Mouse (Mus musculus) limb, embryonic 14.5 days (tissue): ENCODE measurements around the gene Tom1l1. TPM values are rescaled to one million over a fixed set of nuclear protein-coding genes. Genes with fewer than 3 reads are reported as not detected.

Experiments used
- ATAC-seq: fragments of 200-750 bp; cut with Nextera tagmentation; 2 replicates; pipeline ENCODE4 v1.8.0; 2017; ENCODE audit warnings: low read depth, moderate number of reproducible peaks, moderate TSS enrichment; ENCODE audit not compliant: low FRiP score
- DNase-seq: peaks from one replicate; pipeline ENCODE4 v3.0.0-alpha.2; 2015; ENCODE audit warnings: low spot score
- H3K27ac ChIP-seq: fragments of 300-500 bp; sonication (generic); replicated peaks from 2 replicates; pipeline ENCODE4 v1.5.1; 2014; ENCODE audit warnings: low read depth, mild to moderate bottlenecking, low read length, moderate library complexity, mixed read lengths
- H3K27me3 ChIP-seq: fragments of 300-500 bp; sonication (generic); 2 replicates; pipeline ENCODE4 v1.6.1; 2014; ENCODE audit warnings: low read length, mixed read lengths; ENCODE audit not compliant: control insufficient read depth, insufficient read depth
- H3K36me3 ChIP-seq: fragments of 300-500 bp; sonication (generic); 2 replicates; pipeline ENCODE4 v1.6.1; 2014; ENCODE audit warnings: mild to moderate bottlenecking, low read length, moderate library complexity, mixed read lengths; ENCODE audit not compliant: control insufficient read depth, insufficient read depth
- H3K4me1 ChIP-seq: fragments of 300-500 bp; sonication (generic); 2 replicates; pipeline ENCODE4 v1.6.1; 2014; ENCODE audit warnings: antibody characterized with exemption, low read length, mixed read lengths; ENCODE audit not compliant: control insufficient read depth, insufficient read depth
- H3K4me2 ChIP-seq: fragments of 300-500 bp; sonication (generic); replicated peaks from 2 replicates; pipeline ENCODE4 v1.6.1; 2014; ENCODE audit warnings: low read depth, mild to moderate bottlenecking, low read length, moderate library complexity; ENCODE audit not compliant: severe bottlenecking
- H3K4me3 ChIP-seq: fragments of 300-500 bp; sonication (generic); replicated peaks from 2 replicates; pipeline ENCODE4 v1.5.1; 2014; ENCODE audit warnings: low read length
- H3K9ac ChIP-seq: fragments of 300-500 bp; sonication (generic); 2 replicates; pipeline ENCODE4 v1.6.1; 2014; ENCODE audit warnings: mild to moderate bottlenecking, low read depth, low read length, moderate library complexity; ENCODE audit not compliant: severe bottlenecking
- H3K9me3 ChIP-seq: fragments of 300-500 bp; sonication (generic); 2 replicates; pipeline ENCODE4 v1.6.1; 2016; ENCODE audit warnings: low read length; ENCODE audit not compliant: control insufficient read depth
- POLR2A ChIP-seq: fragments of 200-500 bp; IDR thresholded peaks from 2 replicates; pipeline ENCODE4 v1.8.0; 2012; ENCODE audit warnings: inconsistent platforms, mild to moderate bottlenecking, moderate library complexity, borderline replicate concordance; ENCODE audit not compliant: insufficient read depth, insufficient read length; ENCODE audit errors: extremely low read depth
- WGBS: fragments of 180-500 bp; shearing (Covaris S2); extraction: QIAGEN DNeasy Blood & Tissue Kit; methylation state at CpG from one replicate; pipeline ENCODE4 v1.1.7; 2014; 5-methylcytosine and 5-hydroxymethylcytosine counted together
- polyA plus RNA-seq, 2 experiments: library from polyadenylated mRNA; depleted of rRNA in 1 of 2; stranded (reverse) in 1 of 2; unstranded in 1 of 2; fragments of >200 nt; fragmentation: Nextera tagmentation in 1 of 2; extraction: Ambion mirVana in 1 of 2; gene quantifications; 2 replicates each; pipeline versions ENCODE4 v1.2.1 to v1.2.3; 2012 to 2014

Tom1l1 gene
- 12.7 and 18.4 TPM in 2 replicates for polyA plus RNA-seq (2012; rRNA removed)
- 32.9 and 36.8 TPM in 2 replicates for polyA plus RNA-seq (2014; fragmentation: Nextera tagmentation; extraction: Ambion mirVana)

DNA sequence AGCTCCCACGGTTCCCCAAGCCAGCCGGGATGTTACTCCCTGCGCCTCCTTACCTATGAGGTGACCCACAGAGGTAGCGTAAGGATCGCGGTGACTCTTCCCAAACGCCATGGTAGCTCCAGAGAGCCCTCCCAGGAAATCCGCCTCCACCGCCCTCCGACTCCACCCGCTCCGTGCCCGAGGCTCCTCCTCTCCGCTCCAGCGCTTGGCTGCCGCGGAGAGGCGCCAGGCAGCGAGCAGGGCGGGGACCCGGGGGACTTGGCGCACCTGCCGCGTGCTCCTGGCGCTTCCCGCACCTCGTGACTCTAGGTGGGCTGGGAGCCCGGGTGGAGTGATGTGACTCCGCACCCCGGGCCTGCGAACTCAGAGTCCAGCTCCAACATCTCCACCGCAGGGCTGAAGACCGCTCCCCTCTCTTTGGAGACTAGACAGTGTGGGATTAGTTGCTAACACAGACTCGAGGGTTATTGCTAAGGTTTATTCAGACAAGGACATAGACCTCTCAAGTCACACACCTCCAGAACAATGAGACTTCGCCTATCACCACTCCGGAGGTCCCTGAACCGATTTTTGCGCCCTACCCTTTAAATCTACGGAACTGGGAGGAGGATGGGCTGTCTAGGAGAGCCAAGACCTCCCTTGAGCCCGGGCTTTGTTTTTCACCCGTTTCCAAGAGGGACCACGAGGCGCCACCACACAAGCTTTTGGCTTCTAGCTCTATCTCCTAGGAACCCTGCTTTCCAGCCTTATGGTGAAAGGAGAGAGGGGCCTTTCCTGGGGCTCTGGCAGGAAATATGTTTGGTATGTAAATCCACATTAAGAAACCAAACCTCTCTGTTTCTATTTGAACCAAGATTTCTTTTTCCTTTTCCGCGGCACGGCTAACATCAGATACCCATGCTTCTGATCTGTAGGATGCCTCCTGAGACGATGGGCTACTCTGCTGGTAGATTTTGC lies at the start of gene Tom1l1:
TSS of gene Tom1l1 (minus strand) at position 907 of the 957 bp plus-strand sequence.
- no peak for TF ChIP-seq POLR2A
- ATAC-seq, result peak; percentile 86
- Histone ChIP-seq H3K4me2 (peak within 1 kb of the TSS; percentile 85), H3K27me3 (0 out of 2 replicates have a peak, but pooled peaks cover 5% of the 10 kb centered on the region), H3K9ac (peak within 1 kb of the TSS; percentile 60), H3K4me1 (no peaks in the 10 kb centered on the region; the same call in 1 of the 2 replicates), H3K36me3 (peaks cover 3% of the 10 kb centered on the region; the same call in 1 of the 2 replicates), H3K9me3 (no peaks in the 10 kb centered on the region), H3K27ac (no peak within 1 kb of the TSS), H3K4me3 (peak within 1 kb of the TSS; percentile 58)
- 8% methylated on average over 44 of the region's 47 CpGs for WGBS
- peak; percentile 62 for DNase-seq

- 64% methylated on average over 4 of the region's 4 CpGs for WGBS
- TF ChIP-seq POLR2A, result no peak
- Histone ChIP-seq H3K4me3 (no peak overlapping the region), H3K27me3 (no peaks in the 10 kb centered on the region), H3K27ac (no peak overlapping the region), H3K9me3 (no peaks in the 10 kb centered on the region), H3K4me1 (no peaks in the 10 kb centered on the region), H3K36me3 (no peaks in the 10 kb centered on the region), H3K9ac (no peak overlapping the region), H3K4me2 (no peak overlapping the region)
- no peak for DNase-seq
- ATAC-seq, result no peak
Observed at GRCm38 (mm10) chr11:90733575-90733974, 45.4 kb upstream of the Tom1l1 start.

DNA sequence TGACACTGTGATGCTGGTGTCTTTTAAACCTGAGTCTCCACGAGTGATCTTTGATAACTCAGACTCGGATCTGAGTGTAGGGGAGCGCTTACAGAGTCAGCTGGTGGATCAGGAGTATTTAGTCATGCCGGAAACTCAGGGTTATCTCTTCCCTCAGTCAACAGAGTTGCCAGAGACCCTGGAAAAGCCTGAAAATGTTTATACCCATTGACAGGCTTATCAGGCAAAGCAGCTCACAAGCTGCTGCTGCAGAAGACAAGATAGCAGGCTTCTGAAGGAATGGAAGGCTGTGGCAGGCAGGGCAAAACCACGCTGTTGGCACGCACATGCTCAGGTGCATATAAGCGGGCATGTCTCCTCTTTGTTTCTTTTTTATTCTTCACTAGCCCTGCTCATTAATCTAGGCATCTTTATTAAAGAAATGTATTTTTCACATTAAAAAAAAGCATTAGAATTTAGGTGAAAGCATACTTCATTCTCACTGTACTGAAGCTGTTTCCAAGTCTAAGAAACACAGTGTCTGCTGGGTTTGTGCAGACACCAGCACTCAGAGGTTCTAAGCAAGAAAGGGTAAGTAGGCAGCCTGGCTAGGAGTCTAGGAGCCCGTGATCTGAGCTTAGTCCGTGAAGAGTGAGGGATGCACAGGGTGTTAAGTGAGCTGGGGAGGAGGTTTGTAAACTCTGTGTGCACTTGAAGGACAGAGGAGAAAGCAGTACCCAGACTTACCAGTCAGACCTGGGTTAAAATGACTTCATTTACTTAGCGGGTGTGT lies 39.4 kb upstream of the Tom1l1 start:
- Histone ChIP-seq H3K36me3 (no peaks in the 10 kb centered on the region), H3K4me2 (no peak overlapping the region), H3K27me3 (no peaks in the 10 kb centered on the region), H3K4me1 (no peaks in the 10 kb centered on the region), H3K27ac (no peak overlapping the region), H3K4me3 (no peak overlapping the region), H3K9me3 (no peaks in the 10 kb centered on the region), H3K9ac (no peak overlapping the region)
- no peak for DNase-seq
- no peak for TF ChIP-seq POLR2A
- 82% methylated on average over 10 of the region's 10 CpGs for WGBS
- ATAC-seq, result no peak

DNA sequence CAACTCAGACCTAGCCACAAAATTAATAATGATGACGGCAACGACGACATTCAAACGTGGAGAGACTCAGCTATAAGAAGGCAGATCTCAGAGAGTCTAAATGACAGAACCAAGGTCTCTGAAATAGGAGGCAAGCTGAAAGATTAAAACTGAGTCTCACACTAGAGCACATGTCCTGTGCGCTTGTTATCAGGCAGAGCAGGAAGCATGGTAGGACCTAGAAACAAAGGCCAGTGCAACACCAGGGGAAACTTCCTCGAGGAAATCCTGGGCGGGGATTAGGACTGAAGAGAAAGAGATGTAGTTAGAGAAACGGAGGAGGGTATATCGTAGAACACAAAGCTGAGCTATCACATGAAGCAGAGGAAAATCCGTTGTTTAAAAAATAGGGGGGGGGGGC lies 38.6 kb upstream of the Tom1l1 start:
- Histone ChIP-seq H3K4me2 (no peak overlapping the region), H3K27me3 (no peaks in the 10 kb centered on the region), H3K27ac (no peak overlapping the region), H3K36me3 (no peaks in the 10 kb centered on the region), H3K9me3 (no peaks in the 10 kb centered on the region), H3K4me1 (no peaks in the 10 kb centered on the region), H3K4me3 (no peak overlapping the region), H3K9ac (no peak overlapping the region)
- DNase-seq (no peak), ATAC-seq (no peak)
- TF ChIP-seq POLR2A, result no peak
- 89% methylated on average over 10 of the region's 10 CpGs for WGBS

DNA sequence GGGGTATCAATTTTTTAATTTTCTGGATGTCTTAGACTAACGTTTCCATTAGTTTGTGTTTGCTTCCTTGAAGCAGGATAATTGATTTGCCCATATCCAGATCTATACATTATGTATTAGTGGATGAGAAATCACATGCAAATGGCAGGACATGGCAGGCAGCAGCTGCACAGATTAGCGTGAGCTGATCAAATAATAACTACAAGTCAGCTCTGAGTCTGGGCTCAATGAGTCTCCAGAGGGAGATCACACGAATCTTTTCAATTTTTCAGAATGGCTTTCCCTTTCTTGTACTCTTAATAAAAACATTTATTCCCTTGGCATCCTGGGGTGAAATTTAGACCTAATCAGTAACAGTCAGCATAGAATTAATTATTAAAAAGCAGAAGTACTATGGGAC lies 34.1 kb upstream of the Tom1l1 start:
- 60% methylated on average over 3 of the region's 3 CpGs for WGBS
- H3K9me3 ChIP-seq, result no peaks in the 10 kb centered on the region
- TF ChIP-seq POLR2A, result no peak
- DNase-seq (no peak), ATAC-seq (no peak)
- no peak overlapping the region for H3K9ac ChIP-seq
- no peak overlapping the region for H3K4me3 ChIP-seq
- H3K4me2 ChIP-seq, result no peak overlapping the region
- H3K36me3 ChIP-seq, result no peaks in the 10 kb centered on the region
- no peak overlapping the region for H3K27ac ChIP-seq
- no peaks in the 10 kb centered on the region for H3K4me1 ChIP-seq
- no peaks in the 10 kb centered on the region for H3K27me3 ChIP-seq
